36 mouse cellular contexts compared by ENCODE assay signal in the genomic region with DNA sequence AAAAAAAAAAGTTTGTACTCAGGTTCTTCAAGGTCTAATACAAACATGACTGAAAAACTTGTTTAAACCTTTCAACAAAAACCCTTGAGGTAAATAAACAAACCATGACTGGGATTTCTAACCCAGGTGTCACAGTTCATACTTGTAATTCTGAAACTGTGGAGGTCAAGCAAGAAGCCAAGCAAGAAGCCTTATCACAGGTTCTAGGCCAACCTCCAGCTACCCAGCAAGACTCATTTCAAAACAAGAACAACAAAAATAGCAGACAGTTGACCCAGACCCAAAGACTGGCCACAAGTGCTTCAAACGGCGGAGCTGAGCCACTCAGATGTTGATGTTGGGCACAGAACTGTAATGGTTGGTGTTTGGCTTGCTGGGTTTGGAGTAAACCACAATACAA. TPM values are rescaled to one million over a fixed set of nuclear protein-coding genes. Genes with fewer than 3 reads are reported as not detected.
"Had no signal": no experiment of that assay in that cellular context is flagged by ENCODE, and none has a peak within 500 bp of the region (broad histone marks: within the 10 kb centered on the region; RNA-seq: fewer than 3 reads in every experiment).

No protein-coding gene starts in this region.

- H3K9me3 ChIP-seq: heart, embryonic 10.5 days; heart, embryonic 12.5 days; hindbrain, embryonic 10.5 days; hindbrain, embryonic 12.5 days; limb, embryonic 10.5 days; limb, embryonic 12.5 days had no signal

- H3K4me1 ChIP-seq: heart, embryonic 12.5 days; hindbrain, embryonic 12.5 days; limb, embryonic 10.5 days; limb, embryonic 12.5 days had no signal

- H3K9ac ChIP-seq: heart, embryonic 12.5 days; hindbrain, embryonic 12.5 days; hindbrain, embryonic 14.5 days; limb, embryonic 12.5 days had no signal

- H3K27ac ChIP-seq: gastrocnemius, adult 2 months; heart, embryonic 10.5 days; hindbrain, embryonic 10.5 days; hindbrain, embryonic 12.5 days; hindbrain, embryonic 14.5 days; layer of hippocampus, adult 2 months; left cerebral cortex, adult 2 months; limb, embryonic 10.5 days; limb, embryonic 12.5 days had no signal

- H3K36me3 ChIP-seq: heart, embryonic 10.5 days; heart, embryonic 12.5 days; hindbrain, embryonic 10.5 days; hindbrain, embryonic 12.5 days; limb, embryonic 10.5 days; limb, embryonic 12.5 days had no signal

- H3K4me3 ChIP-seq: gastrocnemius, adult 2 months; heart, embryonic 10.5 days; heart, embryonic 12.5 days; hindbrain, embryonic 10.5 days; hindbrain, embryonic 12.5 days; layer of hippocampus, adult 2 months; left cerebral cortex, adult 2 months; limb, embryonic 10.5 days; limb, embryonic 12.5 days had no signal

- H3K4me2 ChIP-seq: heart, embryonic 12.5 days; hindbrain, embryonic 12.5 days; hindbrain, embryonic 14.5 days; limb, embryonic 12.5 days; liver, embryonic 11.5 days had no signal

- DNase-seq: gastrocnemius, adult 2 months; gastrocnemius, postnatal 10 days; gastrocnemius, postnatal 25 days; heart, adult 18-20 months; heart, postnatal 10 days; heart, postnatal 4 days; kidney, adult 18-20 months; kidney, adult 8-10 months; kidney, postnatal 10 days; kidney, postnatal 25 days; kidney, postnatal 4 days; liver had no signal

- ATAC-seq: hindbrain, embryonic 16.5 days; intestine, embryonic 16.5 days had no signal

RNA-seq across cellular contexts. Expression of gene H2-M5, which starts 5.2 kb away (rescaled TPM):
- total RNA-seq: gastrocnemius, postnatal 25 days; granulocyte monocyte progenitor cell, adult 5-6 weeks; heart, adult 18-20 months; heart, postnatal 25 days had no signal

RNA-seq across cellular contexts. Expression of gene 2410137M14Rik, which starts 13.5 kb away (rescaled TPM):
- total RNA-seq: gastrocnemius, postnatal 10 days; gastrocnemius, postnatal 25 days; gastrocnemius, postnatal 4 days; granulocyte monocyte progenitor cell, adult 5-6 weeks; heart, postnatal 10 days; heart, postnatal 4 days; layer of hippocampus, adult 2 months; left cerebral cortex, adult 2 months; left cerebral cortex, postnatal 14 days; left cerebral cortex, postnatal 36 days had no signal
- polyA plus RNA-seq: heart, embryonic 14.5 days; heart, embryonic 16.5 days; hindbrain, embryonic 10.5 days; intestine, embryonic 14.5 days; intestine, embryonic 16.5 days; kidney, embryonic 14.5 days; kidney, embryonic 16.5 days; limb, embryonic 10.5 days; limb, embryonic 12.5 days; liver, embryonic 11.5 days had no signal

RNA-seq across cellular contexts. Expression of gene Mog, which starts 28.7 kb away (rescaled TPM):
- total RNA-seq: gastrocnemius, adult 2 months; gastrocnemius, postnatal 10 days; gastrocnemius, postnatal 25 days; gastrocnemius, postnatal 4 days; granulocyte monocyte progenitor cell, adult 5-6 weeks; heart, adult 18-20 months; heart, adult 8-10 months; heart, postnatal 10 days; heart, postnatal 25 days; heart, postnatal 4 days had no signal
- polyA plus RNA-seq: heart, embryonic 12.5 days; heart, embryonic 14.5 days; heart, embryonic 16.5 days; intestine, embryonic 16.5 days; limb, embryonic 12.5 days; limb, embryonic 14.5 days; liver, embryonic 11.5 days had no signal
